In genomic region chr7:49242261-49242660, GRCm38 (mm10) we compare ENCODE assay signal across 15 mouse cellular contexts.
"Had no signal": no experiment of that assay in that cellular context is flagged by ENCODE, and none has a peak within 500 bp of the region (broad histone marks: within the 10 kb centered on the region; RNA-seq: fewer than 3 reads in every experiment).

No protein-coding gene starts in this region.

- H3K4me3 ChIP-seq: hindbrain, embryonic 12.5 days; left cerebral cortex, adult 2 months; limb, embryonic 15.5 days; liver, embryonic 12.5 days; lung, embryonic 15.5 days; midbrain, embryonic 12.5 days; neural tube, embryonic 13.5 days had no signal

- H3K4me2 ChIP-seq: hindbrain, embryonic 12.5 days; limb, embryonic 15.5 days; liver, embryonic 12.5 days; lung, embryonic 15.5 days; midbrain, embryonic 12.5 days; neural tube, embryonic 13.5 days had no signal

- DNase-seq: retina, postnatal 1 day; right cerebral cortex, postnatal 4 days; spleen, adult 18-20 months; thymus, adult 18-20 months; thymus, postnatal 14 days had no signal

- H3K27ac ChIP-seq: hindbrain, embryonic 12.5 days; left cerebral cortex, adult 2 months; limb, embryonic 15.5 days; liver, embryonic 12.5 days; midbrain, embryonic 12.5 days; neural tube, embryonic 13.5 days had no signal

- H3K9me3 ChIP-seq: hindbrain, embryonic 12.5 days; limb, embryonic 15.5 days; liver, embryonic 12.5 days; lung, embryonic 15.5 days; midbrain, embryonic 12.5 days; neural tube, embryonic 13.5 days had no signal

- H3K36me3 ChIP-seq: hindbrain, embryonic 12.5 days; limb, embryonic 15.5 days; liver, embryonic 12.5 days; lung, embryonic 15.5 days; midbrain, embryonic 12.5 days; neural tube, embryonic 13.5 days had no signal

- H3K9ac ChIP-seq: hindbrain, embryonic 12.5 days; limb, embryonic 15.5 days; liver, embryonic 12.5 days; lung, embryonic 15.5 days; midbrain, embryonic 12.5 days; neural tube, embryonic 13.5 days had no signal

- ATAC-seq: hindbrain, embryonic 16.5 days; inflammation-experienced regulatory T-cells, adult 6 months; liver, embryonic 12.5 days; midbrain, embryonic 16.5 days had no signal
